20 mouse cellular contexts compared by ENCODE assay signal in the genomic region with DNA sequence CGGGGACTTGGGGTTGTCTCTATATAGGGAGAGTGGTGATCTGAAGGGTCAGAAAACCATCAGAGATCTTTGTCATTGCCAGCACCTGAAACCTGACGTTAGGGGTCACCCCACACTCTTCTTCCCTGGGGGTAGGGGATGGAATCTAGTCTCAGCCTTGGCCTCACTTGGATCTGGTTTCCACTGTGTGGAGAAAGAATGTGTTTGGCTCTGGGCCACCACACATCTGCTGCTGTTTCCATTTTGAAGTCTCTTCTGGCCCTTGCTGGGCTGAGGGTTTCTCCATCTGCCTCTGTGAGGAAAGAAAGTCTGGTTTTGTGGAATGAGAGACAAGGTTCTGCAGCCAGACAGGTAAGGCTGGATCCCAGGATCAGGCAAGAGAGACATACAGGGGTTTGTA. TPM values are rescaled to one million over a fixed set of nuclear protein-coding genes. Genes with fewer than 3 reads are reported as not detected.
DNase-seq lines count a peak whose midpoint lies in the region; ATAC-seq and TF ChIP-seq lines count a peak whose summit lies in the region.
"Had no signal": no experiment of that assay in that cellular context is flagged by ENCODE, and none has a peak within 500 bp of the region (broad histone marks: within the 10 kb centered on the region; RNA-seq: fewer than 3 reads in every experiment).

No protein-coding gene starts in this region.

- no peak for TF ChIP-seq EP300 in lung, postnatal 0 days (IDR thresholded peaks at IDR 0.05)

- WGBS in lung, embryonic 14.5 days, result 66% methylated on average over 2 of the region's 2 CpGs
- WGBS in lung, postnatal 0 days, result 66% methylated on average over 2 of the region's 2 CpGs

- no peaks in the 10 kb centered on the region for H3K9me3 ChIP-seq in lung, embryonic 14.5 days (ENCODE audit: low read depth, low read length)
- no peaks in the 10 kb centered on the region for H3K9me3 ChIP-seq in lung, postnatal 0 days (ENCODE audit: low read length)
- H3K9me3 ChIP-seq: forebrain, embryonic 15.5 days; liver, embryonic 15.5 days had no signal

- no peak for ATAC-seq in lung, embryonic 14.5 days (ENCODE audit: insufficient read depth)
- ATAC-seq in lung, postnatal 0 days, result no peak
- no peak for ATAC-seq in CD4-positive, CD25-positive, alpha-beta regulatory T cell, adult 4 months
- ATAC-seq in megakaryocyte progenitor cell, adult 5-6 weeks (replicated peaks; ENCODE audit: poor library complexity), result no peak
- ATAC-seq: forebrain, embryonic 15.5 days had no signal

- DNase-seq in heart, postnatal 4 days, result peak; percentile 25
- no peak for DNase-seq in heart, adult 9 months (ENCODE audit: low spot score in 2 of 2)
- peak; percentile 76 for DNase-seq in lung, embryonic 14.5 days
- no peak for DNase-seq in lung, postnatal 0 days (ENCODE audit: low spot score)
- DNase-seq in brain, embryonic 14.5 days (ENCODE audit: low read depth), result peak; percentile 16
- peak; percentile 50 for DNase-seq in lung, postnatal 14 days
- DNase-seq: cerebellum, adult 11 months; cerebellum, postnatal 14 days; embryo, embryonic 11 days; heart, adult 2 months; kidney, adult 9 months had no signal

- TF ChIP-seq CTCF in lung, embryonic 14.5 days (IDR thresholded peaks at IDR 0.05; ENCODE audit: low read depth), result no peak
- no peak for TF ChIP-seq CTCF in lung, postnatal 0 days (IDR thresholded peaks at IDR 0.05)
- no peak for TF ChIP-seq CTCF in brain, embryonic 14.5 days (IDR thresholded peaks at IDR 0.05; ENCODE audit: borderline replicate concordance, extremely low read depth, insufficient read depth, insufficient read length)

- H3K4me1 ChIP-seq in lung, embryonic 14.5 days (ENCODE audit: insufficient read depth), result no peaks in the 10 kb centered on the region
- H3K4me1 ChIP-seq in lung, postnatal 0 days (ENCODE audit: insufficient read depth, low read depth, low read length), result no peaks in the 10 kb centered on the region
- H3K4me1 ChIP-seq: forebrain, embryonic 15.5 days; liver, embryonic 15.5 days had no signal

- no peak overlapping the region for H3K27ac ChIP-seq in lung, embryonic 14.5 days (ENCODE audit: low read depth)
- no peak overlapping the region for H3K27ac ChIP-seq in lung, postnatal 0 days (ENCODE audit: low read length)
- H3K27ac ChIP-seq: forebrain, embryonic 15.5 days; heart, adult 2 months; hindbrain, embryonic 14.5 days; liver, embryonic 15.5 days had no signal

- no peak for TF ChIP-seq POLR2A in brain, embryonic 14.5 days (IDR thresholded peaks at IDR 0.05; ENCODE audit: borderline replicate concordance, extremely low read depth, insufficient read depth, insufficient read length, poor library complexity, severe bottlenecking)

- H3K9ac ChIP-seq in lung, embryonic 14.5 days, result no peak overlapping the region
- no peak overlapping the region for H3K9ac ChIP-seq in lung, postnatal 0 days (replicated peaks; ENCODE audit: low read depth)
- H3K9ac ChIP-seq: forebrain, embryonic 15.5 days; hindbrain, embryonic 14.5 days; liver, embryonic 15.5 days had no signal

- H3K4me2 ChIP-seq in lung, embryonic 14.5 days, result no peak overlapping the region
- no peak overlapping the region for H3K4me2 ChIP-seq in lung, postnatal 0 days (replicated peaks; ENCODE audit: low read depth, low read length)
- H3K4me2 ChIP-seq: forebrain, embryonic 15.5 days; hindbrain, embryonic 14.5 days; liver, embryonic 15.5 days had no signal

- H3K36me3 ChIP-seq in lung, embryonic 14.5 days (ENCODE audit: insufficient read depth), result no peaks in the 10 kb centered on the region
- no peaks in the 10 kb centered on the region for H3K36me3 ChIP-seq in lung, postnatal 0 days (ENCODE audit: insufficient read depth, low read length)
- H3K36me3 ChIP-seq: forebrain, embryonic 15.5 days; liver, embryonic 15.5 days had no signal

- H3K27me3 ChIP-seq in lung, embryonic 14.5 days (ENCODE audit: insufficient read depth, low read length), result no peaks in the 10 kb centered on the region
- no peaks in the 10 kb centered on the region for H3K27me3 ChIP-seq in lung, postnatal 0 days (replicated peaks; ENCODE audit: insufficient read depth, low read length)
- H3K27me3 ChIP-seq: forebrain, embryonic 15.5 days; liver, embryonic 15.5 days had no signal

- no peak overlapping the region for H3K4me3 ChIP-seq in lung, embryonic 14.5 days (ENCODE audit: low read depth, low read length)
- no peak overlapping the region for H3K4me3 ChIP-seq in lung, postnatal 0 days (ENCODE audit: low read depth, low read length)
- H3K4me3 ChIP-seq: erythroblast, embryonic 14.5 days; forebrain, embryonic 15.5 days; heart, adult 2 months; liver, embryonic 15.5 days had no signal

RNA-seq across cellular contexts. Expression of a gene that starts 27.8 kb away (rescaled TPM):
- 10 to 100 TPM; 11.2 to 12.1 TPM for total RNA-seq in heart, postnatal 4 days (2021)
- 25.8 and 26.1 TPM in 2 replicates for polyA plus RNA-seq in lung, embryonic 14.5 days (2014; fragmentation: Nextera tagmentation; extraction: Ambion mirVana)
- polyA plus RNA-seq in lung, postnatal 0 days (2015; fragmentation: Nextera tagmentation; extraction: Ambion mirVana), result 11.3 and 12.9 TPM in 2 replicates
- polyA plus RNA-seq in brain, embryonic 14.5 days (2012; rRNA removed), result 19.1 and 20.1 TPM in 2 replicates
- 1 to 10 TPM; 2.0 to 2.1 TPM for polyA plus RNA-seq in CD4-positive, CD25-positive, alpha-beta regulatory T cell, adult 4 months (2017; shearing (Covaris generic))
- total RNA-seq in megakaryocyte progenitor cell, adult 5-6 weeks (2015), result 6.9 and 10.3 TPM in 2 replicates
- 5.3 and 5.9 TPM in 2 replicates for total RNA-seq in megakaryocyte progenitor cell, adult 5-6 weeks (2017)

RNA-seq across cellular contexts. Expression of a gene that starts 29.3 kb away (rescaled TPM):
- under 1 TPM; 0.81 to 0.92 TPM for total RNA-seq in heart, postnatal 4 days (2021)
- polyA plus RNA-seq in lung, embryonic 14.5 days (2014; fragmentation: Nextera tagmentation; extraction: Ambion mirVana), result 0.28 and 0.36 TPM in 2 replicates
- 0.61 and 0.77 TPM in 2 replicates for polyA plus RNA-seq in lung, postnatal 0 days (2015; fragmentation: Nextera tagmentation; extraction: Ambion mirVana)
- 1.4 and 1.9 TPM in 2 replicates for polyA plus RNA-seq in brain, embryonic 14.5 days (2012; rRNA removed)
- polyA plus RNA-seq in CD4-positive, CD25-positive, alpha-beta regulatory T cell, adult 4 months (2017; shearing (Covaris generic)), result not detected
- not detected in 2 replicates for total RNA-seq in megakaryocyte progenitor cell, adult 5-6 weeks (2015)
- total RNA-seq in megakaryocyte progenitor cell, adult 5-6 weeks (2017), result not detected in 2 replicates
- total RNA-seq: gastrocnemius, adult 18-20 months had no signal
- polyA plus RNA-seq: limb, embryonic 11.5 days had no signal

RNA-seq across cellular contexts. Expression of a gene that starts 50.2 kb away (rescaled TPM):
- 100 to 1,000 TPM; 142 to 153 TPM for total RNA-seq in heart, postnatal 4 days (2021)
- 37.9 and 40.5 TPM in 2 replicates for polyA plus RNA-seq in lung, embryonic 14.5 days (2014; fragmentation: Nextera tagmentation; extraction: Ambion mirVana)
- 29.0 and 33.0 TPM in 2 replicates for polyA plus RNA-seq in lung, postnatal 0 days (2015; fragmentation: Nextera tagmentation; extraction: Ambion mirVana)
- 163 and 195 TPM in 2 replicates for polyA plus RNA-seq in brain, embryonic 14.5 days (2012; rRNA removed)
- 1 to 10 TPM; 3.3 to 4.9 TPM for polyA plus RNA-seq in CD4-positive, CD25-positive, alpha-beta regulatory T cell, adult 4 months (2017; shearing (Covaris generic))
- 6.7 and 7.1 TPM in 2 replicates for total RNA-seq in megakaryocyte progenitor cell, adult 5-6 weeks (2015)
- 7.4 and 11.9 TPM in 2 replicates for total RNA-seq in megakaryocyte progenitor cell, adult 5-6 weeks (2017)

RNA-seq across cellular contexts. Expression of a gene that starts 57.0 kb away (rescaled TPM):
- total RNA-seq in heart, postnatal 4 days (2021), result not detected
- 0.27 TPM in 1 of 2 replicates, not detected in the other for polyA plus RNA-seq in lung, embryonic 14.5 days (2014; fragmentation: Nextera tagmentation; extraction: Ambion mirVana)
- not detected in 2 replicates for polyA plus RNA-seq in lung, postnatal 0 days (2015; fragmentation: Nextera tagmentation; extraction: Ambion mirVana)
- polyA plus RNA-seq in brain, embryonic 14.5 days (2012; rRNA removed), result 1.6 and 3.3 TPM in 2 replicates
- polyA plus RNA-seq in CD4-positive, CD25-positive, alpha-beta regulatory T cell, adult 4 months (2017; shearing (Covaris generic)), result not detected
- total RNA-seq in megakaryocyte progenitor cell, adult 5-6 weeks (2015), result not detected in 2 replicates
- total RNA-seq in megakaryocyte progenitor cell, adult 5-6 weeks (2017), result not detected in 2 replicates
- total RNA-seq: gastrocnemius, adult 18-20 months; heart, adult 2 months had no signal
- polyA plus RNA-seq: erythroblast, embryonic 14.5 days; heart, adult 2 months; heart, embryonic 16.5 days; limb, embryonic 11.5 days; liver, embryonic 15.5 days had no signal

Comparison
In these comparisons a context has a peak if more than half of its experiments do, and no peak if none do; other contexts are left out.
1. DNase-seq: peak in heart, postnatal 4 days (single experiment), lung, embryonic 14.5 days (single experiment), brain, embryonic 14.5 days (single experiment) and lung, postnatal 14 days (single experiment); none in heart, adult 9 months (0 of 2) and lung, postnatal 0 days (single experiment).